Mouse (Mus musculus) intestine, postnatal 0 days (tissue): Measurements from ENCODE around the gene Il18. TPM values are rescaled to one million over a fixed set of nuclear protein-coding genes. Genes with fewer than 3 reads are reported as not detected.
A peak's percentile ranks its signal among the peaks of the same experiment; 100 is the strongest.
"Not testable (repeated sequence)": the region's sequence is repeated elsewhere in the genome, so short reads cannot be mapped to it uniquely, and the experiment has no call there.

ENCODE experiments used
- ATAC-seq: fragments of 200-750 bp; cut with Nextera tagmentation; 2 replicates; pipeline ENCODE4 v1.8.0; 2017; ENCODE audit warnings: mild to moderate bottlenecking, moderate TSS enrichment, moderate library complexity
- H3K27ac ChIP-seq: fragments of 300-500 bp; sonication (generic); 2 replicates; pipeline ENCODE4 v1.5.1; 2014; ENCODE audit warnings: mild to moderate bottlenecking, low read depth, low read length, moderate library complexity
- H3K27me3 ChIP-seq: fragments of 300-500 bp; sonication (generic); replicated peaks from 2 replicates; pipeline ENCODE4 v1.6.1; 2014; ENCODE audit warnings: low read length, mixed read lengths; ENCODE audit not compliant: control insufficient read depth, insufficient read depth
- H3K36me3 ChIP-seq: fragments of 300-500 bp; sonication (generic); 2 replicates; pipeline ENCODE4 v1.6.1; 2014; ENCODE audit warnings: mild to moderate bottlenecking, moderate library complexity; ENCODE audit not compliant: control insufficient read depth, insufficient read depth
- H3K4me1 ChIP-seq: fragments of 300-500 bp; sonication (generic); replicated peaks from 2 replicates; pipeline ENCODE4 v1.6.1; 2014; ENCODE audit warnings: antibody characterized with exemption, low read length, mixed read lengths; ENCODE audit not compliant: control insufficient read depth, insufficient read depth
- H3K4me2 ChIP-seq: fragments of 300-500 bp; sonication (generic); replicated peaks from 2 replicates; pipeline ENCODE4 v1.6.1; 2014; ENCODE audit warnings: low read depth, mild to moderate bottlenecking, moderate library complexity
- H3K4me3 ChIP-seq: fragments of 300-500 bp; sonication (generic); 2 replicates; pipeline ENCODE4 v1.5.1; 2014; ENCODE audit warnings: low read depth, low read length
- H3K9ac ChIP-seq: fragments of 300-500 bp; sonication (generic); 2 replicates; pipeline ENCODE4 v1.6.1; 2014; ENCODE audit warnings: mild to moderate bottlenecking, low read depth, low read length
- H3K9me3 ChIP-seq: fragments of 300-500 bp; sonication (generic); 2 replicates; pipeline ENCODE4 v1.6.1; 2016; ENCODE audit warnings: mixed run types; ENCODE audit not compliant: control insufficient read depth
- CTCF ChIP-seq: sonication (generic); IDR thresholded peaks from 2 replicates; pipeline ENCODE4 v1.5.1; 2016; ENCODE audit warnings: low read depth, mild to moderate bottlenecking, control low read depth, antibody characterized with exemption, moderate library complexity
- WGBS: fragments of 180-500 bp; shearing (Covaris S2); extraction: QIAGEN DNeasy Blood & Tissue Kit; methylation state at CpG from one replicate; pipeline ENCODE4 v1.1.7; 2014; 5-methylcytosine and 5-hydroxymethylcytosine counted together
- polyA plus RNA-seq: library from polyadenylated mRNA; unstranded; fragments of >200 nt; fragmentation: Nextera tagmentation; extraction: Ambion mirVana; gene quantifications from 2 replicates; pipeline ENCODE4 v1.2.1, GENCODE M21; 2015

Gene Il18
- polyA plus RNA-seq, 1 experiment from 2014 or later = 57.3 TPM

GRCm38 (mm10) chr9:50617794-50618330, 63.2 kb downstream of the Il18 start:
- TF ChIP-seq CTCF = no peak
- Histone ChIP-seq H3K27ac (no peak overlapping the region), H3K27me3 (no peaks in the 10 kb centered on the region), H3K36me3 (peaks cover 15% of the 10 kb centered on the region), H3K4me2 (peak overlapping the region; percentile 80), H3K9ac (no peak overlapping the region), H3K4me1 (0 out of 2 replicates have a peak, but pooled peaks cover 3% of the 10 kb centered on the region), H3K4me3 (peak overlapping the region; percentile 95), H3K9me3 (no peaks in the 10 kb centered on the region)
- no peak for ATAC-seq
- 55% methylated on average over 9 of the region's 9 CpGs for WGBS

- H3K36me3 ChIP-seq, H3K9ac ChIP-seq, H3K4me1 ChIP-seq, H3K9me3 ChIP-seq, ATAC-seq, H3K4me3 ChIP-seq, H3K27me3 ChIP-seq, H3K27ac ChIP-seq, H3K4me2 ChIP-seq: not testable (repeated sequence)
- 86% methylated on average over 6 of the region's 8 CpGs for WGBS
Measured at GRCm38 (mm10) chr9:50630903-50631302, 76.3 kb downstream of the Il18 start.

Other genes starting within 250 kb of the Il18 start
- 148 and 174 TPM in 2 replicates for gene Rpl10-ps3, start 209.9 kb upstream of the Il18 start, polyA plus RNA-seq
- gene Plet1, start 60.3 kb upstream of the Il18 start, polyA plus RNA-seq = 3.1 and 4.0 TPM in 2 replicates
- 88.2 and 90.8 TPM in 2 replicates for gene Pts, start 26.1 kb upstream of the Il18 start, polyA plus RNA-seq
- gene Bco2, start 354 bp downstream of the Il18 start, polyA plus RNA-seq = 4.7 and 5.3 TPM in 2 replicates
- gene Tex12, start 6.5 kb downstream of the Il18 start, polyA plus RNA-seq = 0.43 and 0.65 TPM in 2 replicates
- 738 and 800 TPM in 2 replicates for gene Sdhd, start 49.0 kb downstream of the Il18 start, polyA plus RNA-seq
- 387 and 412 TPM in 2 replicates for gene Timm8b, start 49.1 kb downstream of the Il18 start, polyA plus RNA-seq
- 0.88 and 1.6 TPM in 2 replicates for gene Pih1d2, start 62.5 kb downstream of the Il18 start, polyA plus RNA-seq
- 13.9 and 14.6 TPM in 2 replicates for gene Nkapd1, start 62.6 kb downstream of the Il18 start, polyA plus RNA-seq
- 35.3 and 41.7 TPM in 2 replicates for gene Dlat, start 105.0 kb downstream of the Il18 start, polyA plus RNA-seq
- gene Dixdc1, start 184.7 kb downstream of the Il18 start, polyA plus RNA-seq = 2.4 and 2.9 TPM in 2 replicates
- gene 2310030G06Rik, start 191.7 kb downstream of the Il18 start, polyA plus RNA-seq = 45.3 and 50.2 TPM in 2 replicates
- 80.4 and 83.2 TPM in 2 replicates for gene Cryab, start 196.5 kb downstream of the Il18 start, polyA plus RNA-seq
- 10.3 and 10.4 TPM in 2 replicates for gene Hspb2, start 197.5 kb downstream of the Il18 start, polyA plus RNA-seq
- gene Fdxacb1, start 213.4 kb downstream of the Il18 start, polyA plus RNA-seq = 5.1 and 6.1 TPM in 2 replicates
- gene Alg9, start 220.2 kb downstream of the Il18 start, polyA plus RNA-seq = 15.6 and 17.3 TPM in 2 replicates
- 35.6 and 38.6 TPM in 2 replicates for gene 1110032A03Rik, start 220.7 kb downstream of the Il18 start, polyA plus RNA-seq